Mouse (Mus musculus): ENCODE results near the gene Swt1.
"Not testable (repeated sequence)": the region's sequence is repeated elsewhere in the genome, so short reads cannot be mapped to it uniquely, and the experiment has no call there.

The Swt1 gene

DNA sequence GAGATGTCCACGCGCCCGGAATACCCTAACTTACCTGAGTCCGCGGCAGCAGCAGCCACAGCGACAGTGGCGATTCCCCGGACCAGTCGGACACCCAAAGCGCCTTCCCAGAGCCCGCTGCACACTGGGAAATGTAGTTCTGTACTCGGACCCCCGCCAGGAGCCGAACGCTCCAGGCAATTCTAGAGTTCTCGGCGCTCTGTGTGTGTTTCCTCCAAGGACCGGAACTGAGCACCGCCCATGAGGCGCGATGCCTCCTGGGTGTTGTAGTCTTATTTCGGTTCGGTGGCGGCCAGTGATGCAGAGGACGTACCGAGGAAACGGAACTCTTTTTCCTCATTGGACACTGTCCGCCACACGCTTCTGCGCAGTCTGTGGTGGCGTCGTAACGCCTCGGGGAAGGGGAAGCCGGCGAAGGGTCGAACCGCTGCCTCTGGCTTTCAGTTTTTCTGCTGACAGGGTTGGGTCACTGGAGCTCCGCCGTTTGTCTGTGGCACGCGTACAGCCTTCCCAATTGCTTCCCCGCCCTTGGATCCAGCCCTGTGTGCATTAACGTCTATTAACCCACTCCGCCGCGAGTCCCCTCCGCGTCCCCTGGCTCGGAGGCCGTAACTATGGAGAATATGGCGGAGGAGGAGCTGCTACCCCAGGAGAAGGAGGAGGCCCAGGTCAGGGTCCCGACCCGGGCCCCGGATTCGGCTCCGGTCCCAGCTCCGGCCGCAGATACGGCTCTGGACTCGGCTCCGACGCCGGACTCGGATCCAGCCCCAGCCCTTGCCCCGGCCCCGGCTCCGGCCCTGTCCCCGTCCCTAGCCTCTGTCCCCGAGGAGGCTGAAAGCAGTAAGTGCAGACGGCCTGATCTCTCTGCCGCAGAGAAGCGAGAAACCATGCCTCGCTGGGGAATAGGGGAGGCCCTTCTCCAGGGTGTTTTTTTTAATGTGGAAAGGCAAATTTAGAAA lies at the start of gene Swt1, which contains the start of gene Trmt1l:
Gene Swt1, minus strand, starts transcription at position 193 of the 959 bp plus-strand sequence.
Gene Trmt1l, plus strand, starts transcription at position 280 of the 959 bp plus-strand sequence.
- peak; percentile 96 for DNase-seq

DNA sequence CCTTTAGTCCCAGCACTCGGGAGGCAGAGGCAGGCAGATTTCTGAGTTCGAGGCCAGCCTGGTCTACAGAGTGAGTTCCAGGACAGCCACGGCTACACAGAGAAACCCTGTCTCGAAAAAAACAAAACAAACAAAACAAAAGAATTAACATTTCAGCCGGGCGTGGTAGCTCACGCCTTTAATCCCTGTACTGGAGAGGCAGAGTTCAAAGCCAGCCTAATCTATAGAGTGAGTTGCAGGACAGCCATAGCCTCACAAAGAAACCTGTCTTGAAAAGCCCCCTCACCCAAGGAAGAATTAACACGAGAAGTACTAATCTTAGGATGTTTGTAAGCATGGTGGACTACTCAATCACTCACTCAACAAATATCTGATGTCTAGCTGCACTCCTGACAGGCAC lies 44.1 kb upstream of the Swt1 start:
- DNase-seq: not testable (repeated sequence)

DNA sequence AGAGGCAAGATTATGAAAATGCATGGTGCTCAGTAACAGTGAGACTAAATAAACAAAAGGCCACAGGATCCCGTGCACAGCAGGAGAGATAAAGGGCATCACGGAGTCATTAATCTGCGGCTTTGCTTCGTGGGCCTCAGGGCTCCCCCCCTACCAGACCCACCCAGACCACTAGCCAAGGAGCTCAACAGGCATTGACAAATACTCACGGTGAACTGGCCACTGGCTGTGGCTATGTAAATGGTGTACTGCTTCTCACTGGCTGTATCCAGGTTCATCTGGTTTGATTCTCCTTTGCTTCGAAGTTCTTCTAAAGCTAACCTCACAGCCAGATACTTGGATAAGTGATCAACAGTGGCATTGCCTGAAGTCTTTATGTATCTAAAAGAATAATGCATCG lies 43.2 kb upstream of the Swt1 start:
- no peak for DNase-seq

DNA sequence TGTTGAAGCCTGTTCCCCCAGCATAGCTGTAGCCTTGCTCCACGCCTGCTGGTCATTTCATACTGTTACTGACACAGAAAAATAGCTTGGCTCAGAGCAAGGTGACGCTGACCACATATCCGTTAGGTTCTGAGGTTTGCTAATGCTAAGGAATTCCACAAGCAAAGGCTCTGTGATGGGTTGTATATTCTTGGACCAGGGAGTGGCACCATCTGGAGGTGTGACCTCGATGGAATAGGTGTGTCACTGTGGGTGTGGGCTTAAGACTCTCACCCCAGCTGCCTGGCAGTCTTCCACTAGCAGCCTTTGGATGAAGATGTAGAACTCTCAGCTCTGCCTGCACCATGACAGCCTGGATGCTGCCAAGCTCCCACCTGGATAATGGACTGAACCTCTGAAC lies 38.3 kb upstream of the Swt1 start:
- DNase-seq: no peak

DNA sequence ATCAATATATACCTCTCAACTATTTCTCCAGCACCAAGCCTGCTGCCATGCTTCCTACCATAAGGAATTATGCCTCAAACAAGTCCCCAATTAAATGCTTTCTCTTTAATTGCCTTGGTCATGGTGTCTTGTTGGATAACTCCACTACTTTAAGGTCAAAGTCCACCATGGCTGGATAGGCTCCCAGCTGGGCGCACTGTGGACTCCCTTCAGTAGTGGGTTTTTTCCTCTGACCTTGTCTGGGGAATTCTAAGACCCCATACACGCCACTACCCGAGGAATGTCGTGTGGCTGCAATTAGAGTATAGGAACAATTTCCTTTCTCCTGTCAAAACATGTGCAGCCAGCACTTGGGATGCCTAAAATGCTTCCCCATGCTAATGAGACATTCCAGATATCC lies 36.7 kb upstream of the Swt1 start:
- no peak for DNase-seq

DNA sequence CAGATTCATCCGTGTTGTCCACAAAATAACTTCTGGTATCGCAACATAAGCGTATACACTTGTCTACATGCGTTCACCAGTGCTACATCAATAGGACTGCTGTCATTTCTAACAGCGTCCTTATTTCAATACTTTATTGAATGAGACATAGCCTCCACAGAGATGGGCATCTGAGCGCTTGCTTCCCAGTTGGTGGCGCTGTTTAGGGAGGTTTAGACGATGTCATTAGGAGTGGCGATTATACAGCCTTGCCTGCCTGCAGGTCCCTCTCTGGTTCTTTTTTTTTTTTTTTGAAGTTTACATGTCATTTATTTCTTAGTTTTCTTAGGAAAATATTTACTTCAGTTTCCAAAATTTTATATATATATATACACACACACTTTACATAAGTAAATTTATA lies 33.0 kb upstream of the Swt1 start:
- no peak for DNase-seq

DNA sequence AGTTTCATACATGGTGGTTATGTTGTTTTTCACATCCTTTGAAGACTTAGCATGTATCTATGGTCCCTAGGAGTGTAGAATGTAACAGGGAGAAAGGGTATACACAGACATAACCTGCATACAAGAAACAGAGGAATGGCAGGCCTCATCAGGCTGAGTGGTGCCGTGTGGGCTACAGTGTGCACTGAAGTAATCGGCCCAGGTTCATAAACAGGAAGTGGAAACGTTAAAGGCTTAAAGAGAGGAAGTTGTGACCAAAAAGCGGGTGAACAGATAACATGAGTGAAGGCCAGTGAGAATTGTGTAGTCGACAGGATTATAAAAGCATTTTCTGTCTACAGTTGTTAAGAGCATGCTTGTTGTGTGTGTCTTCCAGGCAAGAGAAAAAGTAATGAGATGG lies 28.8 kb upstream of the Swt1 start:
- DNase-seq: no peak

DNA sequence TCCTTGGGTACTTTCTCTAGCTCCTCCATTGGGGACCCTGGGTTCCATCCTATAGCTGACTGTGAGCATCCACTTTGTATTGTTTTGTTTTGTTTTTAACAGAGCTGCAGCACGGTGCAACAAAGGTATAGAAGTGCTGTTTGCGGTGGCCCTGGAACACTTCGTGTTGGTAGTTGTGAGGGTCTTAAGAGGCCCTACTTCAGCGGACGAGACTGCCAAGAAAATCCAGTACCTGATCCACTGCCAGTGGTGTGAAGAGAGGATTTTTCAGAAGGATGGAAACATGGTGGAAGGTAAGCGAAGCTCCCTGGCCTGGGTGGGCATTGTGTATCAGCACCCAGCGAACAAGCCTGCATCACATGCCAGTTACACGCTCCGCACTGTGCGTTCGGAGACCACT lies 23.7 kb upstream of the Swt1 start:
- no peak for DNase-seq

DNA sequence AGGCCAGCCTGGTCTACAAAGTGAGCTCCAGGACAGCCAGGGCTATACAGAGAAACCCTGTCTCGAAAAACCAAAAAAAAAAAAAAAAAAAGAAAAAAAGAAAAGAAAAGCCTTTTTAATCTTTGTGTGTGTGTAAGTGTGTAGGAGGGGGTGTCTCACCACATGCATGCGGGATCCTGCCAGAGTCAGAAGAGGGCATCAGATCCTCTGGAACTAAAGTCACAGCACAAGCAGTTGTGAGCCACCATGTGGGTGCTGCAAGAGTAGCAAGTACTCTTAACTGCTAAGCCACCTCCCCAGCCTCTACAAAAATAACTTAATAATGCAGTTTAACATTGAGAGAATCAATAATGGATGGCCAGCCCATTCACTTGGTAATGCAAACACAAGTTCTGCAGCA lies 22.6 kb upstream of the Swt1 start:
- no peak for DNase-seq

DNA sequence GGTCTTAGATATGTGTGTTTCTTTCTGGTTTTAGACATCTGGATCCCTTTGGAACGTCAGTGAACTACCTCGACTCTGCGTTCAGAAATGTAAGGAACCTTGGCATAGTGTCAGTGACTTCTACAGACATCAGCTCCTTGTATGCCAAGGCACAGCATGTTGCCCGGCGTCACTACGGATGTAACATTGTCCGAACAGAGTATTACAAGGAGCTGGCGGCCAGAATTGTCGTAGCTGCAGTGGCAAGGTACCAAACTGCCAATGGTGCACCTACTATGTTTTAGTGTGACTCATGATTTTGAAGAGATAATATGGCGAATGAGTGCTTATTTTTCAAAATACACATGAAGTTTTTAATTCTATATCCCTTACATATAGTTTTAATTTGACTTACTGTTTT lies 21.6 kb upstream of the Swt1 start:
- DNase-seq: no peak

DNA sequence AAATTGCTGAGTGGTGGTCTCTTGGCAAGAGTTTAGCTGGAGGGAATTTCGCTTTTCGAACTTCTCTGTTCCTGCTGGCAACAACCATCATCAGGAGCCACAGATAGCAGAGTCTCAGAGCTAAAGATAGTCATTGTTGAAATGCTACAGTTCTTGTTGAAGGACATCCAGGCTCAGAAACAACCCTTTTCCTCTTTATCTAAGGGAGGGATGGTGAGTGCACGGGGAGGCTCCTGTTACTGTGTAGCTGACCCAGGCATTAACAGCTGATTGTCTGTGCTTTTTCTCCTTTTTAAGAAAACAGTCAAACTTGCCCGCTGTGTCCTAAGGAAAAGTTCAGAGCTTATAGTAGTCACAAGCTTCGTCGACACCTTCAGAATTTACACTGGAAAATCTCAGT lies 7.2 kb upstream of the Swt1 start:
- no peak for DNase-seq

DNA sequence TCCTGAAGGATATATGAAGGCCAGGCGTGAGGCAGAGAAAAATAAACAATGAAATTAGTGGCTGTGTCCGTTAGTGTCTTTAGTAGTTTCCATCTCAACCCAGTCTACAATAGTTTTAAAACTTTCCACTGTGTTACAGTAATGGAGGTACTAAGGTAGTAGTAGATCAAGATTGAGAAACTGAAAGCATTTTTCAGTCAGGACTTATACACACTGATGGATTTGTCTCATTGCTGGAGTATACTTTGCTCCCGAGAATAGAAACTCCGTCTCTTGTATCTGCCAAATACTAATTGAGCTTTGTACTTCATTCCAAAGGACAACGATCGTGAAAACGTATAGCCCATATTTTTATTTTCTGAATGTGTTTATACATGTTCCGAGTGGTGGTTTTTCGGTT lies 1.1 kb upstream of the Swt1 start:
- DNase-seq: no peak

DNA sequence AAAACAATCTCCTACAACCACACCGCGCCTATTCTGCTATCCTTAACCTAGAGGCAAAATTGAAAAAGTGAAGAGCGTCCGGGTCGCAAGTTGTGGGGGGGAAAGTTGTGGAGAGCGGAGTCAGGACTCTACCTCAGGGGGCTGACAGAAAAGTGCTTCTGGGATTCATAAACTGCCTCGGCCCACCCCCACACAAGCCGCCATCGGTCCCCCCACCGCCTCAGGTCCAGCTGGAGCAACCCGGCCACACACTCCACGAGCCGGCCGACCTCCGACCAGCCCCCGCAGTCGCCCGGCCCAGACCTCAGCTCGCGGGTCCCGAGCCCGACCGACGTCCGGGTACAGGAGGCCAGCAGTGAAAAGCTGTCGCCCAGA lies 380 bp downstream of the Swt1 start:
- no peak for DNase-seq

DNA sequence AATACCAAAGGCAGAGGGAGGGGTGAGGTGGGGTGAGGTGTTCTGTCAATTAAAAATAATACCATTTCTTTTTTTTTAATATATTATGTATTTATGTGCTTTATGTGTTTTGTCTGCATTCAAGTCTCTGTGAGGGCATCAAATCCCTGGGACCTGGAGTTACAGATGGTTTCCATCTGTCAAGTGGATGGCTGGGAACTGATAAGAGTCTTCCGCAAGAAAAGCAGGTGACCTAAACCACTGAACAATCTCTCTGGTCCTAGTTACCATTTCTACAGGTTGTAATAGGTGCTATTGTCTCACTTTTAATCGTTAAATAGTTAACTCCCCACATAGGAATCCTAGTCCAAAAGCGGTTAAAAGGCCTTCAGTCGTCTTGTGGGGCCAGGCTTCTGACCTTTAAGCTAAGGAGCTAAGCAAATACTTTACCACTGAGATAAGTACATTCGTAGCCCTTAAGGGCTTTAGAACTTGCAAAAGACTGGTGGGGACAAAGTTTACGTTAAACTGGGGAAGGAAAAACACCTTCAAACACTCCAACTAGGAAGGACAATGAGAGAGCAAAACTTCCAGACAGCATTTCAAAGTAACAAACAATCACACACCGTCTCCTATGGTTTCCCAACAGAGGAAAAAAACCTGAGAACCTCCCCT lies 1.2 kb downstream of the Swt1 start:
- peak; percentile 6 for DNase-seq

DNA sequence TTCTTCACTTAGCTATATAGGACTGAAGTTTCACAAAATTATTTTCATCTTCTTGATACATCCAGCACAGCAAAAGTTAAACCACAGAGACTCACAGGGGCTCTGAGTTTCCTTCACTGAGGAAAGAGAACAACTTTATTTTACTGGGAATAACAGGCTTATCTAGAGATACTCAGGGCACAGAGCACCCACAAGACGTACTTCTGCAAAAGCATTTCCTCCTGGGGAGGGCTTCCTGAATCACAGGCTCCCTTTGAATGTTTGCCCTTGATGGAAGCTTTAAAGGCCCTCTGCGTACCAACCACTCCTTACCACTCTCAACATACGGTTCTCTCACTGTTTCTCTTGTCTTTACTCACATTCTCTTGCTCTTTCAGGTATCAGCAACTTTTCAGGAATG lies 6.1 kb downstream of the Swt1 start:
- DNase-seq: no peak

DNA sequence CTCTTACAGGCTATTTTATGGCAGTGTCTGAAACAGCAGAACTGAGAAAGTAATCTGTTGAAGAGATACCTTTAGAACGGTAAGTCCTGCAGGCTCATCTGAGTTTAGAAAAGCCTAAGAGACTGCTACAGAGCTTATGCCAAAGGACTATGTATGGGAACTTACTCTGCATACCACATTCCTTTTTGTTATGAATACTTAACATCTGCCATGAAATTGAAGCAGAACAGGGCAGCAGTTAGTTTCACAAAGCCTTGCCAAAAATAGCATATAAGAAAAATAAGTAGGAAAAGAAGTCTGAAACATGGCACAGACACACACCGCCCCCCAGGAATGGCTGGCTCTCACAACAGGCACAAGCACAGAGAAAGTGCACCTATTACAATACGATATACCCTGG lies 18.4 kb downstream of the Swt1 start:
- DNase-seq: no peak

DNA sequence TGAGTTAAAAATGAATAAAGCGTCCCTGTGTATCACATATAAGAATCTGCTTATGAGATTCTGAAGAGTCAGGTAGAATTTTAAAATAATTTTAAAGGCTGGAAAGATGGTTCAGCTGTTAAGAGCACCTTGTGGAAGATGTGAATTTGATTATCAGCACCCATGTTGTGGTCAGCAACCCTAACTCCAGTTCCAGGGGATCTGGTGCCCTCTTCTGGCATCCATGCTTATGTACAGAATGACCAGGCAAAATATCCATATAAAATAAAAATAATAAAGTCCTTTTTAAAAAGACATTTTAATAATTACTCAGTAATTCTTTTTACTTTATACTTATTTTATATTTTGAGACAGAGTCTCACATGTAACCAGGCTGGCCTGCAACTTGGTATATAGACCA lies 38.2 kb downstream of the Swt1 start:
- DNase-seq: peak; percentile 16

DNA sequence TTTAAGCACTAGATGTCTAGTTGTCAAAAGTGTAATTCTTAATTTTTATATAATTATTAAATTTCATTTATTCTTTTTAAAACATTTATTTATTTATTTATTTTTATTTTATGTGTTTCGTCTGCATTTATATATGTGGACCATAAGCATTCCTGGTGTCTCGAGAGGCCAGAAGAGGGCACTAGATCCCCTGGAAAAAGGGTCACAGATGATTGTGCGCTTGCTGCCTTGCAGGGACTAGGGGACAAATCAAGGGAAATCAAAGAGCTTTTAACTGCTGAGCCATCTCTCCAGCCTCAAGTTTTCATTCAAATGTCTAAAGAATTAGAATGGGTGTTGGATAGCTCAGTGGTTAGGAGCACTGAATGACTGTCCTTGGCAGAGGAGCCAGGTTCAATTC lies 50.9 kb downstream of the Swt1 start:
- no peak for DNase-seq

DNA sequence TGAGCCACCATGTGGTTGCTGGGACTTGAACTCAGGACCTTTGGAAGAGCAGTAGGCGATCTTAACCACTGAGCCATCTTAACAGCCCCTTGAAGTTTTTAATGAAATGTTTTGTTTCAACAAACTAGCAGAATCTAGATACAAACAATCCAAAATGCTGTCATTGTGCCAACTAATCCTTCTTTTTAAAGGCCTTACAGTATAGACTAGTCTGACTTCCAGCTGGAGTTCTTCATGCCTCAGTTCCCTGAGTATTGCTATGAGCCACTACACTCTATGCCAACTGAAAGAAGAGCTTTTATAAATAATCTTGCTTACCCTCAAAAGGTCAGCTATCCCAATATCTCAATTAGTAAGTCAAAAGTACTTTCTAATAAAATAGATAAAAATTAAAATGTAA lies 55.4 kb downstream of the Swt1 start:
- DNase-seq: no peak

DNA sequence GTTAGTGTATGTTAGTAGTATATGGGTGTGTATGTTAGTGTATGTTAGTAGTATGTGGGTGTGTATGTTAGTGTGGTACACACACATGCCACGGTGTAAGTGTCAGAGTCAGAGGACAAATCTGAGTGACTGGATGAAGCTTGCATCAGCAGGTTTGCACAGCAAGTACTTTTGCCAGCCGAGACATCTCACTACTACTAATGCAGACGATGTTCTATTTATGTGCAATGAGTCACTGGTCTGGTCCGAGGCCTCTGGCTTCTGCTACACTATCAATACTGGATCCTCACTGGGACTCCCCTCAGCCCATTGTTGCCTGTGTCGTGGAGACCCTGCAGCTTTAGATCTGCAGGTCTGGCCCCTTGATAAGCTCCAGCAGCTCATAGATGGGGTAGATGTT lies 56.7 kb downstream of the Swt1 start:
- DNase-seq: no peak

DNA sequence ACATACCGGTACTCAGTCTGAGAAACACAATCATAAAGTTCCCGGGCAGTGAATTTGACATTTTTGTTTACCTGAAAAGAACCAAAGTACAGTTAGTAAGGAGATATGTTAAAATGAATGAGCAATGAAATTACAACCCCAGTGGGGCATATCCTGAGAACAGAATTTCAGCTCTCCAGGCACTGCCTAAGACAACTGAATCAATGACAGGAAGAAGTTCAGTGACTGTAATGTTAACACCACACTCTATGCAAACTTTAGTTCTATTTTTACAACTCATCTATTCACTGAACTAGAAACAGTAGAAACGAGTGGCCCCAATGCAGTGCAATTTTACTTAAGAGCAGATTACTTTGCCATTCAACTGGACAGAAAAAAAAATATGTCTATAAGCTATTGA lies 57.7 kb downstream of the Swt1 start:
- DNase-seq: no peak

DNA sequence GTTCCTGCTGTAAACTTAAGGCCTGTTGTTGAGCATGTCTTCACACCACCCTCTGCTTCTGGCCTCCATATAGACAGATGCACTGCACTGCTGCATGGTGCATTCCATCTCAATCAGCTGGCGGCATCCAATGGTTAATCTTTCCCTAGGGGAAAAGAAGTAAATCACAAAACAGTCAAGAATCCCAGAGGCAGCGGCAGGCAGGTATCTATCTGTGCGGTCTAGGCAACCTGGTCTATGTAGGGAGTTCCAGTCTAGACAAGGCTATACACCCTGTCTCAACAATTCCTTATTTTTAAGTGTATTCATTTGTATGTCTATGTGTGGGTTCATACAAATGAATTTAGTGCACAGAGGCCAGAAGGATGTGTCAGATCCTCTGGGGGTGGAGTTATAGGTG lies 59.8 kb downstream of the Swt1 start:
- no peak for DNase-seq

DNA sequence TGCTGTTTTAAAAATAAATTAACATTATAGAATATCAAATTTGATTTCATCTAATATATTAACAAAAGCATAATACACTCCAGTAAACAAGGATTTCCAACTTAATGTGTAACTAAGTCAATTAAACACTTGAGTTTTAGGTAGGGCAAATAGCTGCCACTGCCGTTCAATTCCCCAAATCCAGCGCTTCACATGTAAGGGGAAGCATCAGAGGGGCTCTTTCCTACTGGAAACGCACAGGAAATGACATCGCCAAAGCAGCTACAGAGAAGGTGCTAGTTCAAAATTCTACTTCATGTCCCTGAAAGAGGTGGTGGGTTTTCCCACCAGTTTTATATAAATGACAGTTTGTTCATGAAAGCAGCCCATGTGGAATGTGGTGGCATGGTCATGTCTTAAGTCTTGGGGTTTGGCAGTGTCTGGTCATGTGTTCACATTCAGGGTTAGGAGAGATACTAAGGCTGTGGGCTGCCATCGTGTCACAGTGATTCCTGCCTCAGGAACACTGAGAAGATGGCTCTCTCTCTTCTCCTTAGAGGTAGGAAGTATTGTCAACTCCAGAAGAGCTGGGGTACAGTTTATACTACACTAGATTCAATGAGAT lies 60.4 kb downstream of the Swt1 start:
- DNase-seq: no peak
